ENCODE assay signal across 8 mouse cellular contexts in genomic region chr2:93045129-93045817, GRCm38 (mm10). TPM values are rescaled to one million over a fixed set of nuclear protein-coding genes. Genes with fewer than 3 reads are reported as not detected.
DNase-seq lines count a peak whose midpoint lies in the region; ATAC-seq and TF ChIP-seq lines count a peak whose summit lies in the region.

No protein-coding gene starts in this region.

- in situ Hi-C loops in ES-E14 (cut with MboI; ENCODE audit: low sequenced_read_pairs in 2 of 2, unreplicated experiment in 2 of 2) = no loop called here

- no peaks in the 10 kb centered on the region for H3K36me3 ChIP-seq in ES-E14 (ENCODE audit: control insufficient read depth, insufficient read depth, low read length, poor library complexity, severe bottlenecking)
- H3K36me3 ChIP-seq in forebrain, embryonic 16.5 days (ENCODE audit: control insufficient read depth, insufficient read depth) = no peaks in the 10 kb centered on the region
- no peaks in the 10 kb centered on the region for H3K36me3 ChIP-seq in lung, embryonic 15.5 days

- H3K27ac ChIP-seq in ES-E14 (ENCODE audit: insufficient read depth, low read depth, low read length, poor library complexity, severe bottlenecking) = no peak overlapping the region
- peak overlapping the region; percentile 91 for H3K27ac ChIP-seq in forebrain, embryonic 16.5 days (ENCODE audit: low read length)
- H3K27ac ChIP-seq in lung, embryonic 15.5 days = peak overlapping the region; percentile 97

- H3K4me1 ChIP-seq in ES-E14 (ENCODE audit: control insufficient read depth in 2 of 2, insufficient read depth in 2 of 2, low read length in 2 of 2, poor library complexity in 1 of 2) = peaks cover 0 to 7% of the 10 kb centered on the region in 2 experiments; a peak in 1 of 4 replicates
- H3K4me1 ChIP-seq in forebrain, embryonic 16.5 days (replicated peaks; ENCODE audit: control insufficient read depth, insufficient read depth, low read length) = peaks cover 16% of the 10 kb centered on the region
- H3K4me1 ChIP-seq in lung, embryonic 15.5 days = peaks cover 54% of the 10 kb centered on the region

- DNase-seq in ES-E14 (ENCODE audit: low read depth, low spot score) = peak; percentile 71
- DNase-seq in cerebellum, adult 11-12 months = peak; percentile 97
- DNase-seq in heart, postnatal 4 days = peak; percentile 97
- DNase-seq in layer of hippocampus, adult 8-10 months (ENCODE audit: low spot score in 2 of 2) = peak; percentile 87 to 91
- DNase-seq in ovary, adult 18-20 months (ENCODE audit: low spot score) = peak; percentile 94
- DNase-seq in thymus, postnatal 0 days (ENCODE audit: low spot score) = peak; percentile 96

- no peaks in the 10 kb centered on the region for H3K27me3 ChIP-seq in forebrain, embryonic 16.5 days (replicated peaks; ENCODE audit: control insufficient read depth, insufficient read depth, low read length)
- H3K27me3 ChIP-seq in lung, embryonic 15.5 days = no peaks in the 10 kb centered on the region

- peak; percentile 98 for ATAC-seq in forebrain, embryonic 16.5 days
- ATAC-seq in lung, embryonic 15.5 days (ENCODE audit: borderline replicate concordance, extremely low read depth, low FRiP score, low TSS enrichment) = peak; percentile 93

- no peaks in the 10 kb centered on the region for H3K9me3 ChIP-seq in ES-E14 (ENCODE audit: control insufficient read depth, insufficient read depth, low read depth, low read length)
- H3K9me3 ChIP-seq in forebrain, embryonic 16.5 days (ENCODE audit: control insufficient read depth, low read length) = no peaks in the 10 kb centered on the region
- H3K9me3 ChIP-seq in lung, embryonic 15.5 days = no peaks in the 10 kb centered on the region

- under 1% methylated on average over 55 of the region's 55 CpGs for WGBS in forebrain, embryonic 16.5 days
- WGBS in lung, embryonic 15.5 days = under 1% methylated on average over 48 of the region's 55 CpGs

- H3K9ac ChIP-seq in ES-E14 (ENCODE audit: insufficient read depth, low read depth, low read length, poor library complexity, severe bottlenecking) = peak overlapping the region; percentile 88
- H3K9ac ChIP-seq in forebrain, embryonic 16.5 days (replicated peaks; ENCODE audit: low read depth, low read length) = peak overlapping the region; percentile 94
- peak overlapping the region; percentile 99 for H3K9ac ChIP-seq in lung, embryonic 15.5 days

- H3K4me2 ChIP-seq in forebrain, embryonic 16.5 days (ENCODE audit: low read length) = peak overlapping the region; percentile 70
- H3K4me2 ChIP-seq in lung, embryonic 15.5 days = peak overlapping the region; percentile 72

- peak overlapping the region; percentile 72 to 85 for H3K4me3 ChIP-seq in ES-E14 (ENCODE audit: insufficient read depth in 1 of 2, low read depth in 1 of 2, low read length in 2 of 2, poor library complexity in 1 of 2, severe bottlenecking in 1 of 2)
- H3K4me3 ChIP-seq in forebrain, embryonic 16.5 days (replicated peaks; ENCODE audit: low read length) = peak overlapping the region; percentile 82
- H3K4me3 ChIP-seq in lung, embryonic 15.5 days = peak overlapping the region; percentile 82

TF ChIP-seq in ES-E14, 5 proteins besides CTCF, POLR2A, EP300 and RAD21:
- no peak for TF ChIP-seq CHD2 (IDR thresholded peaks at IDR 0.05; ENCODE audit: low read depth, low read length)
- TF ChIP-seq ZC3H11A (IDR thresholded peaks at IDR 0.05; ENCODE audit: borderline replicate concordance, low read depth, low read length) = no peak
- no peak for TF ChIP-seq MAFK (IDR thresholded peaks at IDR 0.05; ENCODE audit: insufficient read depth, low read depth, low read length)
- TF ChIP-seq HCFC1 (IDR thresholded peaks at IDR 0.05; ENCODE audit: borderline replicate concordance, insufficient read depth, low read length) = no peak
- TF ChIP-seq ZNF384 (IDR thresholded peaks at IDR 0.05; ENCODE audit: low read depth, low read length) = no peak
TF ChIP-seq in ES-E14: peak in this region for 0.

RNA-seq across cellular contexts. Expression of gene Prdm11, which starts 0.7 kb away (rescaled TPM):
- 3.7 and 4.5 TPM in 2 replicates for total RNA-seq in ES-E14 (2012; rRNA removed)
- polyA plus RNA-seq in forebrain, embryonic 16.5 days (2015; fragmentation: Nextera tagmentation; extraction: Ambion mirVana) = 1.7 and 2.4 TPM in 2 replicates
- 10 to 100 TPM; 24.7 to 25.5 TPM for total RNA-seq in heart, postnatal 4 days (2021)
- total RNA-seq in layer of hippocampus, adult 8-10 months (2022) = 10 to 100 TPM; 23.7 to 29.5 (median 26.6) TPM
- polyA plus RNA-seq in lung, embryonic 15.5 days (2015; fragmentation: Nextera tagmentation; extraction: Ambion mirVana) = 6.5 and 7.2 TPM in 2 replicates
- polyA plus RNA-seq in thymus, postnatal 0 days (2015; fragmentation: Nextera tagmentation; extraction: Ambion mirVana) = 4.4 and 6.5 TPM in 2 replicates
